Mouse (Mus musculus): ENCODE data around the gene Phlpp1. TPM values are rescaled to one million over a fixed set of nuclear protein-coding genes. Genes with fewer than 3 reads are reported as not detected.

Gene Phlpp1
- polyA plus RNA-seq, 1 experiment: 0.67 TPM

DNA sequence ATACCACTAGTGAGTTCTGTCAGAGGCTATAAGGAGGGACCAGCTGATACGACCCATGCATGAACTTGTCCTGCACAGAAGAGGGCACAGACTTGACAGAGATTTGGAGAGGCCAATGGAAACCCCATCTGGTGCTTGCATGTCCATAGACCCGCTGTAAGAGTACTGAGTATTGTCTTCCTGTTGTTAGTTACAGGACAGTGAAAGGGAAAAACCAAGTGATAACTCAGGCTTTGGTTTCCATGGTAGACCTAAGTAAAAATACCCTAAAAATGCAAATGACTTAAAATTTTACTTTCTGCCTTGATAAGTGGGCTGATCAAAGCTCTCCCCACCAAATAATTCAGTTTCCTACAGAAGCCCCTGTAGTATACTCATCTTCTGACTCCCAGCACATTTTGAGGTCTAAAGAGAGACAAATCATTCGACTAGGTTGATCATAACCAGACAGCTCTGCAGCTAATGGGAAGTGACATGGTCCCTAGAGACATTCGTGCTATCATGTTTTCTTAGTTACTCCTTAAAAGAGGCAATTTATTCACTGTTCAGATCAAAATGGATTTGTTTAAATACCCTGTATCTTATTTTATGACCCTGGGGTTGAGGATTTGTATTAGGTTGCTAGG lies 25.9 kb upstream of the Phlpp1 start:
- no peaks in the 10 kb centered on the region for H3K36me3 ChIP-seq (replicated peaks; ENCODE audit: low read length)
- H3K4me1 ChIP-seq: peaks cover 44% of the 10 kb centered on the region
- peaks cover 35% of the 10 kb centered on the region for H3K9me3 ChIP-seq
- peaks cover 44% of the 10 kb centered on the region for H3K27me3 ChIP-seq (replicated peaks)
- H3K4me3 ChIP-seq (replicated peaks): no peak overlapping the region
- TF ChIP-seq FLI1 (IDR thresholded peaks at IDR 0.05; ENCODE audit: low read length) (no peak), GATA1 (IDR thresholded peaks at IDR 0.05; ENCODE audit: borderline replicate concordance, low read length) (no peak)

DNA sequence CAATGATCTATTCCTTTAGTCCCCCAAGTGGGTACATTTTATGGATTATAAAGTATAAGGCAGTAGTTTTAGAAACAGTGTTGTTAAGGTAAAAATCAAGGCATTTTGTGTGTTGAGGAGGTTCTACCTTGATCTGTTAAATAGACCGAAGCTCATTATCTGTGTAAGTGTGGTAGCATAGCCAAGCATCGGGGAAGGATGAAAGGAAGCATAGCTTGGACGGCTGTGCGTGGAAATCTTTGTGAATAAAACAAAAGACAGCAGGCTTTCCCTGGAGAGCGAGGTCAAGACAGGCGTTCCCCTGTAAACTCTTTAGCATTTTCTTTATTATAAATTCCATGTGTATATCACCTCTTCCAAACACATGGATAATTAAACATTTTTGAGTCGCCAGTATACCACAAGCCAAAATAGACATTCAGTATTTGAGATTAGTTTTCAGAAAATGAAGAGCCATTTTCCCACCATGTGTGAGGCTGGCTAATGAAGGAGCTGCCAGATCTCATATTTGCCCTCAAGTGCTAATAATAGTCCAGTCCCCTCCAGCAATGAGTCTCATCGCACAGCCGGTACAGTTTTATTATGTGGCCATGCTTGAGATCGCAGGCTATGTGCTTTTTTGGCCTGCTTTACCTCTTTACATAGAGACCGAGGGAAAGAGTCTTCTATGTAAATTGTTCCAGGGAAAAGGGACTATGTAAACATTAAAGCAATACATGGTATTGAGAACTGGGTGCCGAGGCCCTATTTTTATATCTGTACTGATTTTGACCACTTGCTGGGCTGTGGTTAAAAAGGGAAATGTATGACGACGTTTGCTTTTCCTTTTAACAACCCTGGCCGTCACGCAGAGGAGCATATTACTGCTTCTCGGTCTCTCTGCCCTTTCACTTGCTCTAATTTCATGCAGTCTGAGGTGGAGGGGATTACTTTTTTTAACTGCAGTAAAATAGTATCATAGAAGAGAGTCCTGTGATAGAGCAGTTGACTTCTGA lies 22.9 kb upstream of the Phlpp1 start:
- Histone ChIP-seq H3K36me3 (replicated peaks; ENCODE audit: low read length) (no peaks in the 10 kb centered on the region), H3K27me3 (replicated peaks) (peaks cover 49% of the 10 kb centered on the region), H3K4me1 (peaks cover 54% of the 10 kb centered on the region), H3K9me3 (peaks cover 35% of the 10 kb centered on the region), H3K4me3 (replicated peaks) (peak overlapping the region; percentile 50)
- no peak for TF ChIP-seq GATA1 (IDR thresholded peaks at IDR 0.05; ENCODE audit: borderline replicate concordance, low read length)
- TF ChIP-seq FLI1 (IDR thresholded peaks at IDR 0.05; ENCODE audit: low read length): no peak

- TF ChIP-seq GATA1 (IDR thresholded peaks at IDR 0.05; ENCODE audit: borderline replicate concordance, low read length) (peak; percentile 56; the same call in 1 of the 3 replicates), FLI1 (IDR thresholded peaks at IDR 0.05; ENCODE audit: low read length) (no peak)
- Histone ChIP-seq H3K36me3 (replicated peaks; ENCODE audit: low read length) (no peaks in the 10 kb centered on the region), H3K4me3 (replicated peaks) (peak overlapping the region; percentile 38), H3K4me1 (peaks cover 44% of the 10 kb centered on the region), H3K9me3 (peaks cover 11% of the 10 kb centered on the region), H3K27me3 (replicated peaks) (peaks cover 38% of the 10 kb centered on the region)
Observed at GRCm38 (mm10) chr1:106151846-106152245, 19.7 kb upstream of the Phlpp1 start.

GRCm38 (mm10) chr1:106152742-106153141 lies 18.8 kb upstream of the Phlpp1 start:
- no peak for TF ChIP-seq GATA1 (IDR thresholded peaks at IDR 0.05; ENCODE audit: borderline replicate concordance, low read length)
- TF ChIP-seq FLI1 (IDR thresholded peaks at IDR 0.05; ENCODE audit: low read length): no peak

GRCm38 (mm10) chr1:106154590-106154989 lies 17.0 kb upstream of the Phlpp1 start:
- TF ChIP-seq FLI1 (IDR thresholded peaks at IDR 0.05; ENCODE audit: low read length): no peak
- no peak for TF ChIP-seq GATA1 (IDR thresholded peaks at IDR 0.05; ENCODE audit: borderline replicate concordance, low read length)
- H3K4me3 ChIP-seq (replicated peaks): no peak overlapping the region
- peaks cover 16% of the 10 kb centered on the region for H3K27me3 ChIP-seq (replicated peaks)
- H3K4me1 ChIP-seq: peaks cover 57% of the 10 kb centered on the region
- H3K36me3 ChIP-seq (replicated peaks; ENCODE audit: low read length): no peaks in the 10 kb centered on the region
- H3K9me3 ChIP-seq: peaks cover 4% of the 10 kb centered on the region; the same call in 1 of the 2 replicates

More at GRCm38 (mm10) chr1:106152742-106153141, 18.8 kb upstream of the Phlpp1 start:
- Histone ChIP-seq H3K27me3 (replicated peaks) (peaks cover 29% of the 10 kb centered on the region), H3K4me1 (peaks cover 51% of the 10 kb centered on the region), H3K4me3 (replicated peaks) (no peak overlapping the region), H3K36me3 (replicated peaks; ENCODE audit: low read length) (no peaks in the 10 kb centered on the region), H3K9me3 (peaks cover 4% of the 10 kb centered on the region; the same call in 1 of the 2 replicates)

DNA sequence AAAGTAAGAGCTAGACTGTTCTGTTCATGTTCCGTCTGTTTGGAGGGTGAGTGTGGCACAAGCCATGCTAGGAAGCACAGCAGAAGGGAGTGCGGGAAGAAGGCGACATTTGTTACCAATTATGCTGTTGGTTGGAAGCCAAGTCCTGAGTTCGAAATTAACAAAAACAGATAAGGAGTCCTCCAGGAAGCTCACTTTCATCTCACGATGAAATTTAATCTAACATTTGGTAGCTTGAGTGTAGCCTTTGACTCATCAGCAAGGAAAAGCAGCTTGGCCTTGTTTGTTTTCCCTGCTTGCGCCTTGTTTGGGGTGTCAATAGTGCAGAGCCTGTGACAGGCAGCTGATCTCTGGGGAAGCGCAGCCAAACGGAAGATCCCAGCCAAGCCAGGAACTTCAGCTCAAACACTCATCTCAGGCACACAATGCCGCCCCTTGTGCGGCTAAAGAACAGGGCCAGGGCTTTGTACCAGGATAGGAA lies 16.4 kb upstream of the Phlpp1 start:
- H3K27me3 ChIP-seq (replicated peaks): peaks cover 11% of the 10 kb centered on the region
- H3K4me1 ChIP-seq: peaks cover 59% of the 10 kb centered on the region
- TF ChIP-seq FLI1 (IDR thresholded peaks at IDR 0.05; ENCODE audit: low read length) (no peak), GATA1 (IDR thresholded peaks at IDR 0.05; ENCODE audit: borderline replicate concordance, low read length) (no peak)
- peaks cover 4% of the 10 kb centered on the region; the same call in 1 of the 2 replicates for H3K9me3 ChIP-seq
- H3K4me3 ChIP-seq (replicated peaks): no peak overlapping the region
- H3K36me3 ChIP-seq (replicated peaks; ENCODE audit: low read length): no peaks in the 10 kb centered on the region

DNA sequence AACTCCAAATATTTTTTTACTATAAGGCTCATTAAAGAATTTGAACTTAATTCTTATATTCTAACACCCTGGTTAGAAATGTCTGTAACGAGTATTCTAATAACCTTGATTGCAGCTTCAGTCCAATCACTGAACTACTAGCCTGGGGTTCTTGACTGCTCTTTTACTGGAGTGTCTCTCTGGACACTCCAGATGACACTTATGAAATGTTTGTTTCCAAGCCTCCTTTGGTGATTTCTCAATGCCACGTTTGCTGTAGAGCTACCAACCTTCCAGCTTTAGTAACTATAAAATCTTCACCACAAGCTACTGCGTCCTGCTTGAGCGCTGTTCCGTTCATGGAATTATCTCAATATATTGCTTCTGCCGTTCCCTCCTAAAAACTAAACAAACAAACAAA lies 15.8 kb upstream of the Phlpp1 start:
- Histone ChIP-seq H3K27me3 (replicated peaks) (peaks cover 5% of the 10 kb centered on the region), H3K36me3 (replicated peaks; ENCODE audit: low read length) (no peaks in the 10 kb centered on the region), H3K4me1 (peaks cover 62% of the 10 kb centered on the region), H3K9me3 (peaks cover 4% of the 10 kb centered on the region; the same call in 1 of the 2 replicates), H3K4me3 (replicated peaks) (no peak overlapping the region)
- no peak for TF ChIP-seq GATA1 (IDR thresholded peaks at IDR 0.05; ENCODE audit: borderline replicate concordance, low read length)
- no peak for TF ChIP-seq FLI1 (IDR thresholded peaks at IDR 0.05; ENCODE audit: low read length)

DNA sequence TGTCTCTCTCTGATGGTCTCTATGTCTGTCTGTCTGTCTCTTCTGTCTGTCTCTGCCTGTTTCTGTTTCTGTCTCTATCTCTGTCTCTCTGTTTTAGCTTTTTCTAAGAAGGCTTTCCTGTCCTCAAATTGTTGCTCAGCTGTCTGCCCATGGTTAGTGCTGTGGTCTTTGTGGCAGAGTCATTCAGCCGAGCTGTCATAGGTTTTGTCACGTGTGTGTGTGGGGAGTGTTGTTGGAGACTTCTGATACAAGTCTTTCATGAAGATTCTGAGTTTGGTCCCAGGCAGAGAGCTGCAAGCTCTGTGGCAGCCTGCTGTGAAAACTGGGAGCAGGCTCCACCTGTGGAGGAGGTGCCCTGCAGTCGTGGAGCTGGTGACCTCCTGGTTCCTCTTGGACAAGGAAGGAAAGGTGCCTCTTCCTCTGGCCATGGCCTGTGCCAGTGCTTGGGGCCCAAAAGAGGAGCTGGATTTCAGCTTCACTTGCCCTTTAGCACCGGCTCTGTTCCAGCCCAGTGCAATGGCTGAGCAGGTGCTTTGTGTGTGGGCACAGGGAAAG lies 13.5 kb upstream of the Phlpp1 start:
- 0 out of 2 replicates have a peak, but pooled peaks cover under 1% of the 10 kb centered on the region for H3K9me3 ChIP-seq
- no peaks in the 10 kb centered on the region for H3K27me3 ChIP-seq (replicated peaks)
- peaks cover 60% of the 10 kb centered on the region for H3K4me1 ChIP-seq
- H3K36me3 ChIP-seq (replicated peaks; ENCODE audit: low read length): no peaks in the 10 kb centered on the region
- TF ChIP-seq GATA1 (IDR thresholded peaks at IDR 0.05; ENCODE audit: borderline replicate concordance, low read length): no peak
- no peak for TF ChIP-seq FLI1 (IDR thresholded peaks at IDR 0.05; ENCODE audit: low read length)
- peak overlapping the region; percentile 75 for H3K4me3 ChIP-seq (replicated peaks)

DNA sequence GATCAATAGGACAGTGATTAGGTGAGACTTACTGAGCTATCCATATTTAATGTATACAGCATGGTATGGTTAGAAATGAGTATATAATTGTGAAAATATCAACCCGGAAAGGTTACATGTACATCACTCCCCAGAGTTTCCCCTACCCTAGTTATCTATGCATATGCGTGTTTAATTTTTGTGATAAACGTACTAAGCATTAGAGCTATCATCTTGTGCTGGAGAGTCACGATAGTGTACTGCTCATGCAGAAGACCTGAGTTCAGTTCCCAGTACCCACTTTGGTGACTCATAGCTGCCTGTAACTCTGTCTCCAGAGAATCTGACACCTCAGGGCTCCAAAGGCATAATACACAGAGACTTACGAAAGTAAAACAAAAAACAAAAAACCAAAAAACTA lies 11.9 kb upstream of the Phlpp1 start:
- Histone ChIP-seq H3K9me3 (no peaks in the 10 kb centered on the region), H3K4me1 (peaks cover 50% of the 10 kb centered on the region), H3K4me3 (replicated peaks) (no peak overlapping the region), H3K27me3 (replicated peaks) (no peaks in the 10 kb centered on the region), H3K36me3 (replicated peaks; ENCODE audit: low read length) (no peaks in the 10 kb centered on the region)
- no peak for TF ChIP-seq GATA1 (IDR thresholded peaks at IDR 0.05; ENCODE audit: borderline replicate concordance, low read length)
- no peak for TF ChIP-seq FLI1 (IDR thresholded peaks at IDR 0.05; ENCODE audit: low read length)
